Mouse (Mus musculus): Measurements from ENCODE around the gene Galnt16.
A peak's percentile ranks its signal among the peaks of the same experiment; 100 is the strongest.

The Galnt16 gene

GRCm38 (mm10) chr12:80530630-80531029, 12.6 kb downstream of the Galnt16 start:
- no peak for DNase-seq (ENCODE audit: low spot score in 2 of 2)

DNA sequence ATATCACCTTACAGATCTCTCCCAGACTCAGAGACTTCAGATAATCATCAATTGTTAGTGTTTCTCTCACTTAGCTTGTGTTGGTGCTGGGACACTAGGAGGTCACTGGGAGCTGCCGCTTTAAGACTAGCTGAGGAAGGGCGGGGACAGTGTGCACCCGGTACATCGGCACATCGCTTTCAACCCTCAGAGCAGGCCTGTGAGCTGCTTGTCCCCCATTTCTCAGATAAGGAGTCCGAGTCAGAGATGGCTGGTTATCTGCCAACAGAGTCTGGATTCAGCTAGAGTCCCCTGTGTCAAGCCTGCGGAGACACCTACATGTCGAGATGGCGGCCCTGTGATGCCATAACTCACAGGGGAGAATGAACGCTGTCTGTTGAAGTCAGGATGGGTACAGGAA, 13.5 kb downstream of the Galnt16 start:
- DNase-seq (ENCODE audit: low spot score in 2 of 2): no peak

DNA sequence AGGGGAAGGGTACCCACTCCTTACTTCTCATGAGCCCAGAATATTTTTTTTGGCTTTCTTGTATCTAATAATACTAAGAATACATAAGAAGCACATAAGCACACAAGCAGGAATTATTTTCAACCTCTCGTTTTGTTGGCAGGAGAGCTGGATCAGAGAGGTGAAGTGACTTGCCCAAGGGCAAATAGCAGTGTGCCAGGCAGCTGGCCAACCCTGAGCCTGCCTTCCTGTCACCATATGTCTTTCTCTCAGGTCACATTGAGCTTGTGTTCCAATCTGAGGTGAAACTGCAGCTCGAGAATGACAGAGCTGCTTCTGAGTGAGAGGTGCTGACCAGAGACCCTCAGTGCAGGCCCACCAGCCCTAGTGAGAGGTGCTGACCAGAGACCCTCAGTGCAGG, 15.8 kb downstream of the Galnt16 start:
- DNase-seq (ENCODE audit: low spot score in 2 of 2): no peak

GRCm38 (mm10) chr12:80537313-80537712, 19.2 kb downstream of the Galnt16 start:
- DNase-seq (ENCODE audit: low spot score in 2 of 2): no peak

- DNase-seq (ENCODE audit: low spot score in 2 of 2): no peak
Measured at GRCm38 (mm10) chr12:80538311-80538710, 20.2 kb downstream of the Galnt16 start.

- peak in 1 of 2 experiments; percentile 47 for DNase-seq (ENCODE audit: low spot score in 2 of 2)
Measured at GRCm38 (mm10) chr12:80545310-80545709, 27.2 kb downstream of the Galnt16 start.

- DNase-seq (ENCODE audit: low spot score in 2 of 2): no peak
Measured at GRCm38 (mm10) chr12:80549646-80550045, 31.6 kb downstream of the Galnt16 start.

- DNase-seq (ENCODE audit: low spot score in 2 of 2): no peak
Measured at GRCm38 (mm10) chr12:80553157-80553556, 35.1 kb downstream of the Galnt16 start.

DNA sequence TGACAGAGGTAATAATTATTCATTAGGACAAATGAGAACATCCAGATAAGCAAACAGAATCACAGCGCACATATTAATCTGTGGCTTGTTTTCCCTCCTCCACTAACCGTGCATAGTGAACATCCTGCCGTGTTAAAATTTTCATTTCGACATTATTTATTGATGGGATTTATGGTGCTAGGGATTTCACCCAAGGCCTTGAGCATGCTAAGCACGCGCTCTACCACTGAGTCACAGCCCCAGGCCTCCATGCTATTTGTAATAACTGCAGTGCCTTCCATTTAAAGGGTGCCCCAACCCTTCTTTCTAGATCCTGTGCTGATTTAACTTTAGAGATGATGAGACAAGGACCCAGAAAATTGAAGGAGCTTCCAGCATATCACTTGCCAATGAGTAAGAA, 36.2 kb downstream of the Galnt16 start:
- DNase-seq (ENCODE audit: low spot score in 2 of 2): no peak

- DNase-seq (ENCODE audit: low spot score in 2 of 2): no peak
Measured at GRCm38 (mm10) chr12:80561904-80562303, 43.8 kb downstream of the Galnt16 start.

GRCm38 (mm10) chr12:80562793-80563192, 44.7 kb downstream of the Galnt16 start:
- no peak for DNase-seq (ENCODE audit: low spot score in 2 of 2)

- no peak for DNase-seq (ENCODE audit: low spot score in 2 of 2)
Measured at GRCm38 (mm10) chr12:80564990-80565389, 46.9 kb downstream of the Galnt16 start.

GRCm38 (mm10) chr12:80565793-80566192, 47.7 kb downstream of the Galnt16 start:
- DNase-seq (ENCODE audit: low spot score in 2 of 2): no peak

- DNase-seq (ENCODE audit: low spot score in 2 of 2): no peak
Measured at GRCm38 (mm10) chr12:80566502-80566901, 48.4 kb downstream of the Galnt16 start.

DNA sequence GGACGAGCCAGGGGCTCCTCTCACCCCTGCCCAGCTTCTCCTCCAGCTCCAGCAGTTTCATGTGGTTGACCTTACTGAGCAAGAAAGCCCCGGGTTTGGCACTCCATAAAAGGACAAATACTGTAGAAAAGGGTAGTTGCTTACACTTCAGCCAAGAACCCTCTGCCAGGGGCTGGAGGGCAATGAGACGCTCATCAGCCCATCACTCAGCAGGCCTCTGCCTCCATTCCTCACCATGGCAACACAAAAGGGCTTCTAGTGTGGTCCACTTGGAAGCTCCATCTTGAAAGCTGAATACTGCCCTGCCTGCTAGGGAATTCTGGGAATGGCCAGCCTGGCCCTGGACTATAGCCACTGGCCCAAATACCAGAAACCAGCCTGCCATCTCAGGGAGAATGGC, 49.3 kb downstream of the Galnt16 start:
- peak; percentile 37 to 45 for DNase-seq (ENCODE audit: low spot score in 2 of 2)

DNA sequence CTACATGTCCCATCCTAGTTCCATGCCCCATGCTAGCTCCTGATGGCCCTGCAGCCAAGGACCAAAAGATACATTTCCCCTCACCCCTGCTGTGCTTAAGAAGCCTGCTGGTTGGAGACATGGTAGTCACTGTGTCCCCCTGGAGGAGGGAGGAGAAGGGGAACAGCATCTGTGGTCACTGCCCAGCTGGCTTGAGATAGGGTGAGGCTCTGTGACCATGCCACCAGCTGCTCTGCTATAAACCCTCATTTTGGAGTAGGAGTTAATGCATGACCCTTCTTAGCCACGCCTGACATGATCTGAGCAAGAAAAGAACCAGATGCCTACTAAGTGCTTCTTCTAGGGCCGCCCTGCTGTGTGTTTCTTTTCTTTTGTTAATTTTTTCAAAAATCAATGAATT, 51.5 kb downstream of the Galnt16 start:
- no peak for DNase-seq (ENCODE audit: low spot score in 2 of 2)

GRCm38 (mm10) chr12:80574318-80574717, 56.2 kb downstream of the Galnt16 start:
- DNase-seq (ENCODE audit: low spot score in 2 of 2): no peak

GRCm38 (mm10) chr12:80574825-80575371, 56.8 kb downstream of the Galnt16 start:
- DNase-seq (ENCODE audit: low spot score in 2 of 2): peak; percentile 74 to 82

GRCm38 (mm10) chr12:80577049-80577448, 59.0 kb downstream of the Galnt16 start:
- no peak for DNase-seq (ENCODE audit: low spot score in 2 of 2)

DNA sequence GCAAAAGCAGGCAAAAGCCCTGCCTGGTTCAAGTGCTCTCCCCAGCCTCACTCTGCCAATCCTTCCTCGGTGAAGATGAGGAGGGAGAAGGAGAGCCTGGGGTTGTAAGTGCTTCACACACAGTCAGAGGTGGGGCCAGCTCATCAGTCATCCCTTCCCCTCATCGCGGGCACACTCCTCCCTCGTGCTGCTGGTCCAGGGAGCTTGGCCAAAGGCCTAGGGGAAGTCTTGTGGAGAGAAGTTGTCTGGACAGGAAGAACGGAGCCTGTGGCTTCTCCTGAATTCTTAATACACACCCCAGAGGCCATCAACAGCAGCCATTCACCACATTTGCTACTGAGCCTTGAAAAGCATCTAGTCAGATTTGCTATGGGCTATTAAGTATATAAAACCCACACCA, 63.3 kb downstream of the Galnt16 start:
- DNase-seq (ENCODE audit: low spot score in 2 of 2): no peak

GRCm38 (mm10) chr12:80584973-80585372, 66.9 kb downstream of the Galnt16 start:
- DNase-seq (ENCODE audit: low spot score in 2 of 2): peak in 1 of 2 experiments; percentile 47

DNA sequence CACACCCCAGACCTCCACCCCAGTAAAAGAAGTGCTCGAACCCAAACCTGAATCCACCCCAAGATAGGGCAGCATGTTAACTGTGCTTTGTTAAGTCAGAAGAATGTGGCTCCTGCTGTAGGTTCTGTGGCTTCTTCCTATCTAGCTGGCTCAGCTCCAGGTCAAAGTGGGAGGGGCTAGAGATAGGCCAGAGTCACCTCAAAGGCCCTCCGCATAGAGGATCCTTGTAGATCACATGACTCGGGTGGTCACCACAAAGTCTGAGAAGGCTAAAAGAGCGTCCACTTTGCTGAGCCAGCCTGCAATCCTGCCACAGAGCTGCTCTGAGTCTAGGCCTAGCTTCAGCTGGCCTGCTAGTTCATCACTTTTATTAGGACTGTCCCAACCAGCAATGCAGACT, 76.1 kb downstream of the Galnt16 start:
- DNase-seq (ENCODE audit: low spot score in 2 of 2): no peak

DNA sequence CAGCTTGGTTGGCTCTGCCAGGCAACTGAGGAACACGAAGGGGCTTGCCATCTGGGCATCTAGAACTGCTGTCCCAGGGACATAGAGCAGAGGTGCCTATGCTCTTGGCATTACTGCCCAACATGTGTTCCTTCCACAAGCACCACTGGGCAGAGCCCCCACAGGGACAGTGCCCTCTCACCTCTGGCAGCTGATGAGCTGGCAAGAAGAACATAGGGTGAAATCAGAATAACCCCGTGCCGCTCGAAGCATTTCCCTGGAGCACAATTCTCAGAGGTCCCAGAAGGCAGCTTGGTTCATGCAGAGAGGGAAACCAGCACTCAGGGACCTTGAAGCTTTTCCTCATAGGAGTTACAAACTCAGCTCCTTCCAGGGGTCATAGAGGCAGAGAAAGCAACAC, 76.7 kb downstream of the Galnt16 start:
- DNase-seq (ENCODE audit: low spot score in 2 of 2): no peak

DNA sequence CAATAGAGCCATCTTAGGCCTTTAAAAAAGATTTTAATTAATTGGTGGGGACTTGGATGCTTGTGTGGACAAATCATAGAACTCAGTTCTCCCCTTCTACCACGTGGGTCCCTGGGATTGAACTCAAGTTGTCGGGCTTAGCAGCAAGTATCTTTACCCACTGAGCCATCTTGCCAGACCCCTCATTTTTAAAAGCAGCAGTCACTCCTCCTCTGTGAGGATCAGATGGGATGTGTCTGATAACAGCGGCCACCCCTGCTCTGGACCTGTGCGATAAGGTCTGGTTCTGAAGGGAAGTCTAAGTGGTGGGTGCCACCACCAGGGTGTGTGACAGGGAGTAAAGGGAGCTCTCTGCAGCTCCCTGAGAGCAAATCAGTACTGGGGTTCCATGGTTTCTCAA, 77.5 kb downstream of the Galnt16 start:
- DNase-seq (ENCODE audit: low spot score in 2 of 2): no peak
